Mouse (Mus musculus): ENCODE results near the gene Osbpl3.

DNA sequence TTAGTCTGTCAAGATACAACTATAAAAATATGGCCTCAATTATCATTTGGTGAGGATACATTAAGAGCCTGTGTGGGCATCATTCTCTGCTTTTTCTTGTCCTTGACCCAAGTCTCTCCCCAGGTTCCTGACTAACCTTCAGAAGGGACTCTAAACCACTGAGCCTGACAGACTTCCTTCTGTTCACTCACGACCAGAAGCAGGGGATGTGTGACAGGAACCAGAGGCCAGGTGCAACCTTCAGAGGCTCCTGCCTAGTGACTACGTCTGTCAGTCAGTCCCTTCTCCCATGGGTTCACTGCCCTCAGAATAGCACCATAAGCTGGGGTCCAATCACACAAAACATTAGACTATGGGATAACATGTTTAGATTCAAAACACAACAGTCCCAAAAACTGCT lies 208.6 kb downstream of the Osbpl3 start:
- no peak for TF ChIP-seq EP300 (optimal IDR thresholded peaks at IDR 0.05)
- TF ChIP-seq CTCF (IDR thresholded peaks at IDR 0.05; ENCODE audit: low read depth): no peak

All from stomach, postnatal 0 days (tissue).